Mouse (Mus musculus): ENCODE data around the gene Lrrc23. TPM values are rescaled to one million over a fixed set of nuclear protein-coding genes. Genes with fewer than 3 reads are reported as not detected.

The Lrrc23 gene
- polyA plus RNA-seq, 1 experiment = 0.13 TPM

DNA sequence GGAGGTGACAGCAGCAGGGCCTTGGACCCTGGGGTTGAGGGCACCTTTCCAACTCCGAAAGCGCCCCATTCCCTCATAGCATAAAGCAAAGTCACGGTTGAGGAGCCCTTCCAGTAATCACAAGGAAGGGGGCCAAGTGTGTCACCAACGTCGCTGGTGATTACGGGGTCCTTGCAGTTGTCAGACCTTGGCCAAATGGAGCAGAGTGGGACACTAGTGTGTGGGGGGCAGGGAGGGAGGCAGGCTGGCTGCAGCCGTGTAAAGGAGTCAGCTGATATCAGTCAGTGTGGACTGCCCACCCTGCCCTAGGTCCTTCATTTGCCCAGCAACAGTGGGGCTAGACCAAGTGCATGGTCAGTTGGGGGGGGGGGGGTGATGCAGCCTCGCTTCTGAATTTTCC, 34.9 kb upstream of the Lrrc23 start:
- no peak for TF ChIP-seq REST (IDR thresholded peaks at IDR 0.05; ENCODE audit: insufficient read depth, insufficient read length)
- TF ChIP-seq MAX (IDR thresholded peaks at IDR 0.05; ENCODE audit: low read depth) = no peak
- TF ChIP-seq SRF (IDR thresholded peaks at IDR 0.05; ENCODE audit: control insufficient read depth, insufficient read length, low read depth) = no peak
- TF ChIP-seq TCF12 (IDR thresholded peaks at IDR 0.05; ENCODE audit: insufficient read depth, poor library complexity, severe bottlenecking) = no peak
- no peak for TF ChIP-seq CEBPB (IDR thresholded peaks at IDR 0.05; ENCODE audit: insufficient read depth, poor library complexity, severe bottlenecking)
- TF ChIP-seq POLR2AphosphoS2 (IDR thresholded peaks at IDR 0.05; ENCODE audit: insufficient read length, low read depth) = no peak
- no peak for TF ChIP-seq E2F4 (IDR thresholded peaks at IDR 0.05; ENCODE audit: insufficient read depth)
- TF ChIP-seq USF1 (IDR thresholded peaks at IDR 0.05; ENCODE audit: low read depth) = no peak
- no peak for TF ChIP-seq TCF3 (IDR thresholded peaks at IDR 0.05; ENCODE audit: insufficient read length, low read depth)
- TF ChIP-seq MYOG (IDR thresholded peaks at IDR 0.05; ENCODE audit: control insufficient read depth in 1 of 3, insufficient read depth in 1 of 3, insufficient read length in 2 of 3, low read depth in 2 of 3) = no peak
- no peak for TF ChIP-seq MYOD1 (IDR thresholded peaks at IDR 0.05; ENCODE audit: control insufficient read depth in 1 of 3, insufficient read length in 2 of 3, low read depth in 2 of 3)
- TF ChIP-seq POLR2A (IDR thresholded peaks at IDR 0.05; ENCODE audit: insufficient read length, low read depth) = no peak
- Histone ChIP-seq H3K36me3 (ENCODE audit: control insufficient read depth, insufficient read depth) (peaks cover 15% of the 10 kb centered on the region), H3K4me3 (peak overlapping the region; percentile 97), H3ac (ENCODE audit: control insufficient read depth, insufficient read length) (no peak overlapping the region), H3K27me3 (ENCODE audit: control insufficient read depth, insufficient read depth, insufficient read length) (no peaks in the 10 kb centered on the region), H3K4me2 (ENCODE audit: low read depth) (peak overlapping the region; percentile 81), H3K79me2 (ENCODE audit: control insufficient read depth, insufficient read depth) (peaks cover 29% of the 10 kb centered on the region)

DNA sequence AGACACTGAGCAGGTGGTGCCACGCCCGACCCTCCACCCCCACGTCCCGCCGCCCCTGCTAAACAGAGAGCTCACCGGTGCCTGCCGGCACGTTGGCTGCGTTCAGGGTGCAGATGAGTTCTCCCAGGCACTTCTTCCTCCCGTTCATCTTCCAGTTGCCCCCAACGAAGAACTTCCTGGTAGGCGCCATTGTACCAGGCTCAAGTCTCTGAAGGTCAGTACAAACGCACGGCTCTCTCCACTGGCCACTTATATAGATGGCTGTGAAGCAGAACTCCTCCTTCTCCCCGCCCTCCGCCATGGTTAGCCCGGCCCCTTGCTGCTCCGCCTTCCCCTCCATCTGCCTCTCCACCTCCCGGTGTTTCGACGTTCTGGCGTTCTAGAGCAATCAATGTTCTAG, 34.4 kb upstream of the Lrrc23 start, which contains the start of gene Tpi1:
Gene Tpi1, minus strand, starts transcription at position 364 of the 400 bp plus-strand sequence.
- Histone ChIP-seq H3K4me3 (peak within 1 kb of the TSS; percentile 97), H3K4me2 (ENCODE audit: low read depth) (peak within 1 kb of the TSS; percentile 83), H3ac (ENCODE audit: control insufficient read depth, insufficient read length) (peak within 1 kb of the TSS; percentile 30), H3K79me2 (ENCODE audit: control insufficient read depth, insufficient read depth) (peaks cover 29% of the 10 kb centered on the region), H3K36me3 (ENCODE audit: control insufficient read depth, insufficient read depth) (peaks cover 15% of the 10 kb centered on the region), H3K27me3 (ENCODE audit: control insufficient read depth, insufficient read depth, insufficient read length) (no peaks in the 10 kb centered on the region)
- TF ChIP-seq POLR2A (IDR thresholded peaks at IDR 0.05; ENCODE audit: insufficient read length, low read depth) (peak; percentile 98), POLR2AphosphoS2 (IDR thresholded peaks at IDR 0.05; ENCODE audit: insufficient read length, low read depth) (peak; percentile 96), TCF12 (IDR thresholded peaks at IDR 0.05; ENCODE audit: insufficient read depth, poor library complexity, severe bottlenecking) (no peak), MYOD1 (IDR thresholded peaks at IDR 0.05; ENCODE audit: control insufficient read depth in 1 of 3, insufficient read length in 2 of 3, low read depth in 2 of 3) (peak in 1 of 3 experiments; percentile 45), REST (IDR thresholded peaks at IDR 0.05; ENCODE audit: insufficient read depth, insufficient read length) (no peak), SRF (IDR thresholded peaks at IDR 0.05; ENCODE audit: control insufficient read depth, insufficient read length, low read depth) (no peak)

GRCm38 (mm10) chr6:124813496-124813895, 34.0 kb upstream of the Lrrc23 start:
- Histone ChIP-seq H3K79me2 (ENCODE audit: control insufficient read depth, insufficient read depth) (peaks cover 29% of the 10 kb centered on the region), H3K4me2 (ENCODE audit: low read depth) (peak overlapping the region; percentile 83), H3ac (ENCODE audit: control insufficient read depth, insufficient read length) (peak overlapping the region; percentile 30), H3K27me3 (ENCODE audit: control insufficient read depth, insufficient read depth, insufficient read length) (no peaks in the 10 kb centered on the region), H3K36me3 (ENCODE audit: control insufficient read depth, insufficient read depth) (peaks cover 13% of the 10 kb centered on the region), H3K4me3 (peak overlapping the region; percentile 97)
- TF ChIP-seq MAX (IDR thresholded peaks at IDR 0.05; ENCODE audit: low read depth) (no peak), POLR2AphosphoS2 (IDR thresholded peaks at IDR 0.05; ENCODE audit: insufficient read length, low read depth) (peak; percentile 40)

GRCm38 (mm10) chr6:124812848-124813247, 33.3 kb upstream of the Lrrc23 start:
- peaks cover 29% of the 10 kb centered on the region for H3K79me2 ChIP-seq (ENCODE audit: control insufficient read depth, insufficient read depth)
- H3ac ChIP-seq (ENCODE audit: control insufficient read depth, insufficient read length) = peak overlapping the region; percentile 30
- no peaks in the 10 kb centered on the region for H3K27me3 ChIP-seq (ENCODE audit: control insufficient read depth, insufficient read depth, insufficient read length)
- peaks cover 9% of the 10 kb centered on the region for H3K36me3 ChIP-seq (ENCODE audit: control insufficient read depth, insufficient read depth)
- TF ChIP-seq MAX (IDR thresholded peaks at IDR 0.05; ENCODE audit: low read depth) (no peak), CEBPB (IDR thresholded peaks at IDR 0.05; ENCODE audit: insufficient read depth, poor library complexity, severe bottlenecking) (no peak), TCF12 (IDR thresholded peaks at IDR 0.05; ENCODE audit: insufficient read depth, poor library complexity, severe bottlenecking) (no peak), MYOD1 (IDR thresholded peaks at IDR 0.05; ENCODE audit: control insufficient read depth in 1 of 3, insufficient read length in 2 of 3, low read depth in 2 of 3) (peak in 2 of 3 experiments; percentile 43 to 62), POLR2AphosphoS2 (IDR thresholded peaks at IDR 0.05; ENCODE audit: insufficient read length, low read depth) (peak; percentile 53), USF1 (IDR thresholded peaks at IDR 0.05; ENCODE audit: low read depth) (no peak), SRF (IDR thresholded peaks at IDR 0.05; ENCODE audit: control insufficient read depth, insufficient read length, low read depth) (no peak), POLR2A (IDR thresholded peaks at IDR 0.05; ENCODE audit: insufficient read length, low read depth) (no peak), REST (IDR thresholded peaks at IDR 0.05; ENCODE audit: insufficient read depth, insufficient read length) (no peak), TCF3 (IDR thresholded peaks at IDR 0.05; ENCODE audit: insufficient read length, low read depth) (no peak), MYOG (IDR thresholded peaks at IDR 0.05; ENCODE audit: control insufficient read depth in 1 of 3, insufficient read depth in 1 of 3, insufficient read length in 2 of 3, low read depth in 2 of 3) (peak in 2 of 3 experiments; percentile 77 to 78), E2F4 (IDR thresholded peaks at IDR 0.05; ENCODE audit: insufficient read depth) (no peak)
- H3K4me3 ChIP-seq = peak overlapping the region; percentile 97
- H3K4me2 ChIP-seq (ENCODE audit: low read depth) = peak overlapping the region; percentile 83

Data from myocyte (in vitro differentiated cells).